Mouse (Mus musculus): ENCODE measurements at regions not wholly inside any gene's neighbourhood (a gene's known extent, or its start where the extent isn't known, plus 50 kb on each side); places are given as distances from the start of the nearest gene placed in this dataset.

- DNase-seq (ENCODE audit: low read depth, low spot score) = no peak
- H3K4me1 ChIP-seq (ENCODE audit: control insufficient read depth in 1 of 2, insufficient read depth in 2 of 2, low read length in 2 of 2) = no peaks in the 10 kb centered on the region
- TF ChIP-seq NRF1 (IDR thresholded peaks at IDR 0.05; ENCODE audit: insufficient read depth, low read depth, low read length, poor library complexity, severe bottlenecking) (no peak), CHD1 (IDR thresholded peaks at IDR 0.05; ENCODE audit: low read depth, low read length) (no peak), ZKSCAN1 (IDR thresholded peaks at IDR 0.05; ENCODE audit: low read depth, low read length) (no peak), SIN3A (IDR thresholded peaks at IDR 0.05; ENCODE audit: low read length) (no peak), USF1 (IDR thresholded peaks at IDR 0.05; ENCODE audit: low read depth, low read length) (no peak), NELFE (IDR thresholded peaks at IDR 0.05; ENCODE audit: low read depth, low read length) (no peak), ZC3H11A (IDR thresholded peaks at IDR 0.05; ENCODE audit: low read depth, low read length) (no peak), MXI1 (IDR thresholded peaks at IDR 0.05; ENCODE audit: low read depth, low read length) (no peak), JUND (IDR thresholded peaks at IDR 0.05; ENCODE audit: low read depth, low read length) (no peak), USF2 (IDR thresholded peaks at IDR 0.05; ENCODE audit: borderline replicate concordance in 1 of 2, insufficient read depth in 1 of 2, low read depth in 1 of 2, low read length in 2 of 2) (no peak), SMC3 (IDR thresholded peaks at IDR 0.05; ENCODE audit: low read depth, low read length) (no peak), ETS1 (IDR thresholded peaks at IDR 0.05; ENCODE audit: low read depth, low read length) (no peak), BHLHE40 (IDR thresholded peaks at IDR 0.05; ENCODE audit: borderline replicate concordance, low read depth, low read length) (no peak), KAT2A (conservative IDR thresholded peaks at IDR 0.05; ENCODE audit: low read depth, low read length) (no peak), CHD2 (IDR thresholded peaks at IDR 0.05; ENCODE audit: low read length) (no peak), ZMIZ1 (IDR thresholded peaks at IDR 0.05; ENCODE audit: low read depth, low read length) (no peak), HCFC1 (IDR thresholded peaks at IDR 0.05; ENCODE audit: low read depth, low read length) (no peak), MYB (IDR thresholded peaks at IDR 0.05; ENCODE audit: low read depth, low read length) (no peak), RCOR1 (IDR thresholded peaks at IDR 0.05; ENCODE audit: low read depth, low read length) (no peak)
- H3K36me3 ChIP-seq (ENCODE audit: control insufficient read depth in 1 of 2, insufficient read depth in 2 of 2, low read length in 2 of 2) = no peaks in the 10 kb centered on the region
- no peaks in the 10 kb centered on the region for H3K9me3 ChIP-seq (replicated peaks; ENCODE audit: insufficient read depth, low read length)
- no peaks in the 10 kb centered on the region for H3K79me2 ChIP-seq (ENCODE audit: control insufficient read depth, insufficient read depth, low read length, poor library complexity)
- no peaks in the 10 kb centered on the region for H3K27me3 ChIP-seq (ENCODE audit: control insufficient read depth in 1 of 2, insufficient read depth in 2 of 2, low read length in 2 of 2)
- H3K27ac ChIP-seq (ENCODE audit: control insufficient read depth, low read depth, low read length) = no peak overlapping the region
- H3K4me3 ChIP-seq (ENCODE audit: control insufficient read depth in 1 of 2, insufficient read depth in 1 of 2, low read depth in 2 of 2, low read length in 2 of 2) = no peak overlapping the region
- H3K9ac ChIP-seq (ENCODE audit: control insufficient read depth, low read depth, low read length, poor library complexity, severe bottlenecking) = no peak overlapping the region
Observed at GRCm38 (mm10) chr7:73118871-73119270, 256.4 kb upstream of the Rgma start.

GRCm38 (mm10) chr7:73120276-73120675 lies 255.0 kb upstream of the Rgma start:
- TF ChIP-seq POLR2AphosphoS5 (IDR thresholded peaks at IDR 0.05; ENCODE audit: borderline replicate concordance, low read depth, low read length) (no peak), ETS1 (IDR thresholded peaks at IDR 0.05; ENCODE audit: low read depth, low read length) (no peak), TBP (IDR thresholded peaks at IDR 0.05; ENCODE audit: low read depth, low read length) (no peak), SMC3 (IDR thresholded peaks at IDR 0.05; ENCODE audit: low read depth, low read length) (no peak), CHD1 (IDR thresholded peaks at IDR 0.05; ENCODE audit: low read depth, low read length) (no peak), EP300 (IDR thresholded peaks at IDR 0.05; ENCODE audit: low read depth in 1 of 2, low read length in 2 of 2) (no peak), ZNF384 (IDR thresholded peaks at IDR 0.05; ENCODE audit: low read depth, low read length) (no peak), USF2 (IDR thresholded peaks at IDR 0.05; ENCODE audit: borderline replicate concordance in 1 of 2, insufficient read depth in 1 of 2, low read depth in 1 of 2, low read length in 2 of 2) (no peak), UBTF (IDR thresholded peaks at IDR 0.05; ENCODE audit: borderline replicate concordance, insufficient read depth, low read depth, low read length) (no peak), TCF12 (IDR thresholded peaks at IDR 0.05; ENCODE audit: low read depth, low read length) (no peak), ZC3H11A (IDR thresholded peaks at IDR 0.05; ENCODE audit: low read depth, low read length) (no peak), ZKSCAN1 (IDR thresholded peaks at IDR 0.05; ENCODE audit: low read depth, low read length) (no peak), NRF1 (IDR thresholded peaks at IDR 0.05; ENCODE audit: insufficient read depth, low read depth, low read length, poor library complexity, severe bottlenecking) (no peak), MAX (IDR thresholded peaks at IDR 0.05; ENCODE audit: low read length) (no peak), E2F4 (IDR thresholded peaks at IDR 0.05; ENCODE audit: borderline replicate concordance, low read depth, low read length) (no peak), RCOR1 (IDR thresholded peaks at IDR 0.05; ENCODE audit: low read depth, low read length) (no peak), JUND (IDR thresholded peaks at IDR 0.05; ENCODE audit: low read depth, low read length) (no peak)
- no peaks in the 10 kb centered on the region for H3K9me3 ChIP-seq (replicated peaks; ENCODE audit: insufficient read depth, low read length)

More at GRCm38 (mm10) chr7:73120276-73120675, 255.0 kb upstream of the Rgma start:
- H3K79me2 ChIP-seq (ENCODE audit: control insufficient read depth, insufficient read depth, low read length, poor library complexity) = no peaks in the 10 kb centered on the region
- no peaks in the 10 kb centered on the region for H3K27me3 ChIP-seq (ENCODE audit: control insufficient read depth in 1 of 2, insufficient read depth in 2 of 2, low read length in 2 of 2)
- H3K27ac ChIP-seq (ENCODE audit: control insufficient read depth, low read depth, low read length) = no peak overlapping the region
- no peak overlapping the region for H3K4me3 ChIP-seq (ENCODE audit: control insufficient read depth in 1 of 2, insufficient read depth in 1 of 2, low read depth in 2 of 2, low read length in 2 of 2)
- no peak overlapping the region for H3K9ac ChIP-seq (ENCODE audit: control insufficient read depth, low read depth, low read length, poor library complexity, severe bottlenecking)
- DNase-seq (ENCODE audit: low read depth, low spot score) = no peak
- H3K36me3 ChIP-seq (ENCODE audit: control insufficient read depth in 1 of 2, insufficient read depth in 2 of 2, low read length in 2 of 2) = no peaks in the 10 kb centered on the region
- no peaks in the 10 kb centered on the region for H3K4me1 ChIP-seq (ENCODE audit: control insufficient read depth in 1 of 2, insufficient read depth in 2 of 2, low read length in 2 of 2)

Data from MEL (cell line).